Mouse (Mus musculus) G1E (cell line): ENCODE results near the gene Lmbr1.

Experiments used
- CTCF ChIP-seq: IDR thresholded peaks from 2 replicates; pipeline ENCODE4 v1.5.1; 2012; ENCODE audit warnings: low read depth, low read length, inconsistent platforms, mixed read lengths
- GATA2 ChIP-seq: IDR thresholded peaks from 2 replicates; pipeline ENCODE4 v1.6.1; 2012; ENCODE audit warnings: low read depth, low read length, inconsistent platforms, borderline replicate concordance
- POLR2AphosphoS5 ChIP-seq: IDR thresholded peaks from 2 replicates; pipeline ENCODE4 v1.6.1; 2012; ENCODE audit warnings: low read depth, low read length, inconsistent platforms; ENCODE audit not compliant: insufficient replicate concordance

DNA sequence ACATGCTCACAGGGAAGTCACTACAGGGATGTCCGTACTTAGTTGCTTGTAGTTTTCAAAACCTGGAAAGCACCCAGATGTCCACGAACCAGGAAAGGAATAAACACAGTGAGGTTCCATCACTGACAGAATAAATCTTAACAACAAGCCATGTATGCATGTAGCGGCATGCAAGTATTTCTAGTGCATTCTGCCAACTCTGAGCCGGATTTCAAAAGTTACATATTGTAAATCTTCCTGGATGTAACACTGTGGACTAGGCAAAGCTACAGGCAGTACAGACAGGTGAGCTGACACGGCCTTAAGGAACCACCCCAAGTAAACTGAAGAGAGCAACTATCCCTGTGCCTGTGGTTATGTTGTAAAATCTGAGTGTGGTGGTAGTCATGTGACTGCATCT is 191.4 kb downstream of the Lmbr1 start:
- no peak for TF ChIP-seq POLR2AphosphoS5
- TF ChIP-seq CTCF = no peak
- no peak for TF ChIP-seq GATA2
